Mouse (Mus musculus): Measurements from ENCODE around the gene Stap1.

Stap1 gene

DNA sequence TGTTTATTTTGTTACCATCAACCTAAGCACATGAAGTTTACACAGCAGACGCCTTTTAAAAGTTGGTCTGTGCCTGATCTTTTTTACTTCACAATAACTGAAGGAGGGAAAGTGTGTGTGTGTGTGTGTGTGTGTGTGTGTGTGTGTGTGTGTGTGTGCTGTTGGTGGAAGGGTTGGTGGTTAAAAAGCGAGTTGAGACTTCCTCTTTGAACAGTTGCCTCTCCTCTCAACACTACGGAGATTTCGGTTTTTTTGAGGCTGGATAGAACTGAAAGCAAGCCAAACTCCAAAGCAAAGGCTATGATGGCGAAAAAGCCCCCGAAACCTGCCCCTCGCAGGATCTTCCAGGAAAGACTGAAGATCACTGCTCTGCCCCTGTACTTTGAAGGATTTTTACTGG, at the start of gene Stap1:
Stap1 (plus strand) TSS at position 209 of the 400 bp plus-strand sequence.
- no peak for DNase-seq

- no peak for DNase-seq
Measured at GRCm38 (mm10) chr5:86029820-86030219, 41.7 kb upstream of the Stap1 start.

- DNase-seq = no peak
Measured at GRCm38 (mm10) chr5:86063501-86063900, 8.0 kb upstream of the Stap1 start.

DNA sequence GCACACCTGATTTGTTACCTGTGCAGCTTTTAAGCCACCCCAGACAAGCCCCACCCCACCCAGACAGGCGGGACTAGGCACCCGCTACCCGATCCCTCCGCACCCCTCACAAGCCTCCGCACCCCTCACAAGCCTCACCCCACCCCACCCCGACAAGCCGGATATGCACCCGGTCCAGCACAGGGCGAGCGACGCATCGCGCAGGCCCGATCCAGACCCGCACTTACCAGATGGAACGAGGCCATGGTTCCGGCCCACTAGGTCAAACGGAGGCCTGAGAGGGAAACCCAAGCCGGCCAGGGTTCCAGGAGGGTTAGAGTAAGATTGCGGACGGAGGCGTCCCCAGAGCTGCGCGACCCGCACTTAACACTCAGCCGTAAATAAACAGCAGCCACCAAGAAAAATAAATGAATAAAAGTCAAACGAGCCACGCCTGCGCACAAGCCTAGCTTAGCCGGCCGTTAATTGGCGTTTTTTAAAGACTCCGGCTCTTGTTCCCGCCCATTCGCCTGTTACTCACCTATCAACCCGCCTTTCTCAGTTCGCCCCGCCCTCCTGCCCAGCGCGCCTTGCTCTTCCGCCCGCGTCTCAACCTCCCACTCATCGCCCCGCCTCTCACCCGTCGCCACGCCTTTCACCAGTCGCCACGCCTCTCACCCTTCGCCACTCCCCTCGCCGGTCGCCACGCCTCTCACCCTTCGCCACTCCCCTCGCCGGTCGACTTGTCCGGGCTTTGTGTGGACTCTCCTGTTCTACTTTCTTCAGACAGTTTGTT, 6.3 kb upstream of the Stap1 start, which contains the start of gene Cenpc1:
Cenpc1 (minus strand) TSS at position 483 of the 775 bp plus-strand sequence.
- peak; percentile 98 to 99 for DNase-seq

DNA sequence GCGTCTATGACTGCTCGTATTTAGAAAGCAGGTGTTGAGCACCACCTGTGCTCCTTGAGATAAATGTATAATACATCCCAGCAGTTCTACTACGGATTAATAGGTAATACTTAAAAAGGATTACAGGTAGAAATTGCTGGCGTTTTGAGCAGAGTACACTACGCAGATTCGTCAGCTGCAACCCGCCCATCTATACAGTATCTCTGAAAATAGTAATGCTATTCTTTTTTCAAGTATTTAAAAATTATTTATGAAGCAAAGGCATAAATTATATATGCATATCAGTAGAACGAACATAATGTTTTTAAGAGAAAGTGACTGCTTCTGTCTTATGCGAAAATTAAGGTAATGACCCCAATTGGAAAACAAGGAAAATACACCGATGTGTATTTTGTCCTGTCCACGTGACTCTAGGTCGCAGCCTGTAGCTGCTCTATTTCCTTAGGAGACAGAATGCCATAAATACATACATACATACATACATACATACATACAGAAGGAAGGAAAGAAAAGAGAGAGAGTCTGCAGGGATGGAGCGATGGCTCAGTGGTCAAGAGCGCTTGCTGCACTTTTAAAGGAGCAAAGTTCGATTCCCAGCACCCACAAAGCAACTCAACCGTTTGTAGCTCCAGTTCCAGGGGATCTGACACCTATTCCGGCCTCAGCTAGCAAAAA, 5.5 kb upstream of the Stap1 start:
- DNase-seq = no peak

DNA sequence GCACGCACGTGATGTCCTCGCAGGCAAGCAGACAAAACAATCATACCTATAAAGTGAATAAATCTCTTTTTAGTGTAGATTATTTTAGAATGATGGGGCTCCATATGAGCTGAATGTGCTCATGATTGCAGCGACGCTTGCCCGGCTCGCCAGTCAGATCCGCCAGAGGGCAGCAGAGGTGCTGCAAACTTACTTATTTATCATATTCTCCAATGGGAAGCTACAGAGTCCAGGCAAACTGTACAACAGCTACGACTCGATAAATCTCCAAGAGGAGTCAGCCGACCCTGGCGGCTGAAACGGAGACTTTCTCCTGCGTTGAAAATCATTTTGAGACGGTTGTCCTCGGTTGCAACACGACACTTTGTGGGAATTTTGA, 5.0 kb upstream of the Stap1 start:
- DNase-seq = peak; percentile 89 to 90

- no peak for DNase-seq
Measured at GRCm38 (mm10) chr5:86068451-86068850, 3.1 kb upstream of the Stap1 start.

GRCm38 (mm10) chr5:86069121-86069520, 2.4 kb upstream of the Stap1 start:
- no peak for DNase-seq

DNA sequence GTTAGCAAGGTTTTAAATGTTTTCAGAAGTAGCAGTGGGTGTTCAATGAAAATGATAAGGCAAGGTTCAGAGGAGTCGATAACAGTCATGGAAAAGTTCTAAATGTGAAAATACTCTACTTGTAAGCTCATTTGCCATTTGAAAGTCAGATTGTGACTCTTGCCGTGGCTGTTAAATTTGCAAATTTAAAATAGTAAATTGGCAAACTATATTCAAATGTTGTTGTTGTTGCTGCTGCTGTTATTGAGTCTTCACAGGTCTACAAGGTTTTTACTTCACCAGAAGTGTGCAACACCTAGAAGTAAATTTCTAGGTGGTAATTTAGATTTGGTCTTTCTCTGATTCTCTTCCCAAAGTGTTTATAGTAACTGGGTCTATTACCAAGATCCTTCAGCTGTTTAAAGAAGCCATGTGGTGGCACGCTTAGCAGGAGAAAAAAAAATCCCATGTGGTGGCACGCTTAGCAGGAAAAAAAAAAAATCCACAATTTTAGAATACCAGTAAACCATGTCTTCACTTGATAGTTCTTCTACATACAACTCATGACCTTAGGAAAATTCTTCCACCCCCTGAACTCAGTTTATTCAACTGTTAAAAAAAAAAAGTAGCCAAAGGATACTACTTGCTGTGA, 1.3 kb downstream of the Stap1 start:
- no peak for DNase-seq

DNA sequence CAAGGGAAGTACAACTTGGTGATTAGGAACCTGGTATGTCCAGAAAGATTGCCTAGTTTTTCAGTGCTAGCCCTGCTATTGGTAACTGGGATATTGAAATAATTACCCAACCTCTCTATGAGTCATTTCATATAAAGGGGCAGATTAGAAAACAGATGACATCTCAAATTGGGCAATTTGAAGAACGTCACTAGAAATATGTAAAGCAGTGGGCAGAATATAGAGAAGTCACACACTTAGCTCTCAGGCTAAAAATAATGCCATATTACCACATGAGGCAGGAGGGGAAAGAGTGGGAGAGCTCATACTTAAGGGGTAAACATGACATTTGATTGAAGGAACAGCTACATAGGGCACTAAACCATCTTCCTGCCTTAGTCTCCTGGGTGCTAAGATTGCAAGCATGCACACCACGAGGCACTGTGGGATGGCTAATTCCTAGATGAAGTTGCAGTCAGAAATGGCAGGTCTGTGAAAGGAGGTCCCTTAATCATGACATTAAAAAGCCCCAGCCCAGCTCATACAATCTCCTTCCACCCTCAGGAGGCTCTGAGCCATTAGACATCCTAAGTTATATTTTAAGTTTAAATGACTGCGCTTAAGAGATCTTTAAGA, 7.3 kb downstream of the Stap1 start:
- DNase-seq = no peak

DNA sequence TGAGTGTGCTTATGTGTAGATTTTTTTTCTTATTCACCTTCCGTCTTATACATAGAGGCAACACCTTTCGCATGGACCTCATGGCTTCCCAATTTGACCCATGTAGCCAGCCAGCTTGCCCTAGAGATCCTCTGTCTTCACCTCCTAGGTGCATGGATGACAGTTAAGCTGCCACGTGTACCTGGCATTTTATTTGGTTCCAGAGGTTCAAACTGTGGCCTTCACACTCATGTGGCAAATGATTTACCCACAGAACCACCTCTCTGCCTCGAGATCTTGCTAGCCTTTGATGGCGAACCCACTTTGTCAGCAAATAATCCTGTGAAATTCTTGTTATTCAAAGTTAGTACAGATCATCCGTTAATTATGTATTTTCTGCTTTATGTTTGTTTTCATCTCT, 12.4 kb downstream of the Stap1 start:
- no peak for DNase-seq

GRCm38 (mm10) chr5:86084979-86085378, 13.4 kb downstream of the Stap1 start:
- DNase-seq = no peak

DNA sequence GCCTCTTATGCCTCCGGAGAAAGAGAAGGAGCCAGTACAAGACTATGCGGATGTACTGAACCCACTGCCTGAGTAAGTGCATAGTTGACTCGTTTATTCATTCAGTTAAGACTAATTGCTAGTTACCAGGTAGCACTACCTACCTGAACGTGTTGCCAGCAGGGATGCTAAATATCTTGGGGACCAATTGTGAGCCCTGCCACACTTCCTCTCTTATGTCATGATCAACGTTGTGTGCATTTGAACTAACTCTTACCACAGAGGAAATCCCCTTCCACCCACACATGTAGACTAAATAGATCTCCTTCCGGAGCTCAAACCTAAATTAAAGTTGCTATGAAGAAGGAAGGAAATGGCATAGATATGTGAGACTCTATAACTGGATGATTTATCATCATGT, 15.2 kb downstream of the Stap1 start:
- DNase-seq = no peak

DNA sequence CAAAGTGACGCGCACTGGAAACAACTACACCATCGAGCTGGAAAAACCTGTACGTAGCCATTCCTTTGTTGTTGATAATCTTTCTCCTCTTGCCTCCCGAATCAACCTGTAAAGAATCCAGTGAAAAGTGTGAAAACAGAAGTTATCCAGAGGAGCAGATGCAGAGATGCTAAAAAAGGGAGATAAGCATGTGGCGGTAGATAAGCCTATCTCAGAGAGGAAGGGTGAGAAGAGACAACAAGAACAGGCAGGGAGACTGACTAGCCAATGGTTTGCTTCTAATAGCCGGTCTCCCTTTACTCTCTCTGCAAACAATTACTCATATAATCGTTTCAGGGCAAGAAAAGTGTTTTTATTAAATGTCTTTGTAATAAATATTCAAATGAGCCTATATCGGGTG, 23.2 kb downstream of the Stap1 start:
- DNase-seq = no peak

DNA sequence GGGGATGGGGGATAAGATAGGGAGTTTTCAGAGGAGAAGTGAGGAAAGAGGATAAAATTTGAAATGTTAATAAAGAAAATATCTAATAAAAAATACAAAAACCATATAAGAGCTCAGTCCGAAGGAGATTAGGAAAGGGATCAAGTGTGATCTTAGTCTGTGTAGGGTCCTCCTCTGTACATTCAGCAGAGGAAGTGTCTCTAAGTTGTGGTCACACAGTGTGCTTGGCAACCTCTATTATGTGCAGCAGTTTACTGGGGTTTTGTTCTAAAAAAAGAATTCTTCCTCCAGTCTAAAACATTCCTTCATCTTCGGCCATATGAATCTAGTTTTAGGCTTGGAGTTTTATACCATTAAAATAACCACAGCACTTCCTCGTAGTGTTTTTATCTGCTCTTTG, 27.4 kb downstream of the Stap1 start:
- DNase-seq = no peak

- no peak for DNase-seq
Measured at GRCm38 (mm10) chr5:86100621-86101020, 29.1 kb downstream of the Stap1 start.

- no peak for DNase-seq
Measured at GRCm38 (mm10) chr5:86102176-86102575, 30.6 kb downstream of the Stap1 start.

GRCm38 (mm10) chr5:86106610-86107009, 35.1 kb downstream of the Stap1 start:
- DNase-seq = no peak

- DNase-seq = no peak
Measured at GRCm38 (mm10) chr5:86111074-86111473, 39.5 kb downstream of the Stap1 start.

DNA sequence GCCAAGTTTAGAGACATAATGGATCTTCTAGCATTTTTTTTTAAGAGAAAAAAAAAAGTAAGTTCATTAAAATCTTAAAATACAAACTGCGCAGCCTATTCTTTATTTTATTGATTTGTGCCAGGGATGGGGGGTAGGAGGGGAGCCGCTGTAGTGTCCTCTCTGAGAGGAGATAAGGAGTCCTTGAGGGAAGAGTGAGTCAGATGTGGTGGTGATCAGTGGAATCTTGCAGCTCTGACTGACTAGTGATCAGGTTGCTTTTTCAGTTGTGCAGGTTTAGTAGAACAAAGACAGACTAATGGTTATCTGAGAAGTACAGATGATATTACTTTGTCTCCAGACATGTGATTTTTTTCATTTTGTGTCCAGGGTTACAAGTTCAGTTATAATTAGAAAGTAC, 41.5 kb downstream of the Stap1 start:
- no peak for DNase-seq

GRCm38 (mm10) chr5:86113997-86114396, 42.5 kb downstream of the Stap1 start:
- DNase-seq = no peak

GRCm38 (mm10) chr5:86118457-86119094, 47.0 kb downstream of the Stap1 start:
- DNase-seq = no peak

GRCm38 (mm10) chr5:86128749-86129148, 57.2 kb downstream of the Stap1 start:
- DNase-seq = no peak

Measured in cerebellum, postnatal 10 days (tissue).